Mouse (Mus musculus) adrenal gland, postnatal 14 days (tissue): ENCODE data around the gene Cenpf. TPM values are rescaled to one million over a fixed set of nuclear protein-coding genes. Genes with fewer than 3 reads are reported as not detected.

Source experiments
- DNase-seq: peaks from one replicate; pipeline ENCODE4 v3.0.0; 2021; ENCODE audit warnings: mixed read lengths
- long read RNA-seq, 2 experiments: library from polyadenylated mRNA; stranded (forward); transcript quantifications; one replicate each; pipeline ENCODE4 v2.0.0; 2021
- total RNA-seq: library from RNA; stranded (reverse); gene quantifications from 2 replicates; pipeline ENCODE4 v1.2.3, GENCODE M21; 2021

Cenpf gene
- total RNA-seq: 13.1 and 13.9 TPM in 2 replicates
- long read RNA-seq, experiment 1, partial matches to known transcripts: 1 of 3 reads
- long read RNA-seq, experiment 1, other reads (novel, unspliced or antisense): 2 of 3 reads
- long read RNA-seq, experiment 2, partial matches to known transcripts: 1 of 2 reads
- long read RNA-seq, experiment 2, other reads (novel, unspliced or antisense): 1 of 2 reads

- peak; percentile 99 for DNase-seq
Measured at GRCm38 (mm10) chr1:189687654-189688387, at the start of gene Cenpf. Cenpf (minus strand) TSS chr1:189688086.

DNA sequence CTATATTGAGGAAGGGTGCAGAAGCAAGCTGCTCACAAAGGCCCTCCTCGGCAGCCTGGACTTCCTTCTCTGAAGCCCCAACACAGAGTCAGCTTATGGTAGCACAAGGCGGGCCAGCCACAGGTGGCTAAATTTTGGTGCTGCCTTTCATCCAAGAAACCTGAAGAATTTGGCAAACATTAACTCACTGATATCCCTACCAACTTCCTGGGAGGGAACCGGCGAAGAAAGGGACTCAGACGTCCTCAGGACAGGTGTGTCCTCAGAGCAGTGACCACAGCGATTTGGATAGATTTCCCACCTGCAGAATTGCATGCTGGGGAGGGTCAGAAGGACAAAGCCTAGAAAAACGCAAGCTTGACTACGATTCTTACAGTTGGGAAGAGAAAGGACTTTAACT is 44.3 kb upstream of the Cenpf start:
- DNase-seq: no peak

DNA sequence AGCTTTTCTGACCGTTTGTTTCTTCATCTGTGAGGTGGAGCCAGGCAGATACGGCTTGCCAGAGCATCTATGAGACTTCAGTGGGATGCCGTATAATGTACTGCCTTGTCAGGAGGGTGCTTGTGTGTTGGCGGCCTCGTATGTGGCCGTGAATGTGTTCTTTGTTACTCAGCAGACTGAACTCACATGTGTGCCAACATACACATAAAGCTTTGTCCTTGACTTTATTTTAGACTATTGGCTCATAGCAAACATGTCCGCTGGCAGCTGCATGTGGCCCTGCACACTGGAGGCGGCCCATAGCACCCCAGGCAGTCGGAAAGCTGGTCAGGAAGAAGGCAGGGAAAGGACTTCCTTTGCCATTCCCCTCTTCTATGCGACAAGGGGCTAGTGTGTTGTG is 43.8 kb upstream of the Cenpf start:
- DNase-seq: peak; percentile 36

DNA sequence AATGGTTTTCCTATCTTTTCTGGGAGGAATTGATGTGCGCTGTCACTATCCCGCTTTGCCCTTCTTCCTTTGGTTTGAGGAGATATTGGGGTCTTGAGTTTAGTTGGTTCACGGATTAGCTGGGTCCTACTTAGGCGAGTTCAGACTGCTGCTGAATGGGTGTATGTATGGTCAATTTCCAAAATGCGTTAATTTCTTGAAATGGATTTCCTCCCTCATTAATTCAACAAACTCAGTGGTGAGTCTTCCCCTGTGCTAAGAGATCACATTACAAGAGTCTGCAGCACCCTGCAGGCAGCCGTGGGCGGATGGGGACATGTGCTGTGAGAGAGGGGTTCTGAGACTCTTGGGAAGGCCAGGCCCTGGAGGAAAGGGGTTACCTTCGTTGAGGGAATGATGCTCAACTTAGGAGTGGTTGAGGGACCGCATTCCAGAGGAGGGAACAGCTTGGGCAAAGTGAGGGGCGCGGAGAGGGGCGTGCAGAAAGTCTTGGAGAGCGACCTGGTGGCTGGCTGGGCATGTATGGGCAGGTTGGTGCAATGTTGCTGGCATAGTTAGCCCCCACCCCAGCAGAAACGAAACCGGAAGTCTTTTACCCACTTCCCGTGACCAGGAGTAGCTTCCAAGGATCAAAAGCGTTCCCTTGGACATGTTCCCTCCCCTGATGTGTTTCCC is 41.4 kb upstream of the Cenpf start:
- DNase-seq: no peak

- DNase-seq: no peak
Measured at GRCm38 (mm10) chr1:189728784-189729115, 40.9 kb upstream of the Cenpf start.

DNA sequence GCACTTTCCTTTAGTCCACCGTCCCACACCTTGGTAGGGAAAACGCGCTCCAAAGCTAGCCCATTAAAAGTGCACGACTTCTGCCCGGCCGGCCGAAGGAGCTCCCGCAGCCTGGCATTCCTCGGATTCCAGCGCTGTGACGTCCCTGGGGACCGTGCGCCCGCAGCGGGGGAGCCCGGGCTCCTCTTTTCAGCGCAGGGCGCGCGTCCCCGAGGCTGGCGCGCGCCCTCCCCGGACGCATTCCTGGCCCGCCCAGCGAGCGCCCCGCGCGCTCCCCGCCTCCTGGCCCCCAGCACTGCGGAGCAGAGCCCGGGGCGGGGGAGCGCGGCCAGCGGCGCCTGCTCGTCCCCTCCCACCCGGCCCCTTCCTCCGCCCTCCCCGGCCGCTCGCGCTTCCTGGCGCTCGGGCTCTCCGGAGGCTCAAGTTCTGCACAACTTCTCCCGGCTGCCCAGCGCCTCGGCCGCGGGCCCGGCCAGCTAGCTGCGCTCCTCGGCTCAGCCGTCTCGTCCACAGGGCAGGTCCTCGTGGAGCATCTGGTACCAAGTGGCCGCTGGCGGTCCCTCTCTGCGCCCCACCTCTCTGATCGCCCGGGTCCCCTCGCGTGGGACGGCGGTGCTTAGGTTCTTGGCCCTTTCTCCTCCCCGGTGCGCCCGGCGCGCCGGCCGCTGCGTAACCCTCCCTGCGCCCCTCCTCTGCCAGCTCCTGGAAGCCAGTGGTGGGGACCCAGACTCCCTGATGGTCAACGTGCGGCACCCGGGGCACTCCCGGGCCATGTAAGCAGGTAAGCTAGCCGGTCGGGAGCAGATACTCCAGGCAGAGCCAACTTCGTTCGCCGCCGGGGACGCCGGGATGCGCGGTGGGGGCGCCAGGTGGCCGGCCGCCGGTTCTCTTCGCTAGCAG is 40.2 kb upstream of the Cenpf start, which contains the start of gene Ptpn14:
TSS of gene Ptpn14 (plus strand) at position 385 of the 900 bp plus-strand sequence.
- peak; percentile 93 for DNase-seq

DNA sequence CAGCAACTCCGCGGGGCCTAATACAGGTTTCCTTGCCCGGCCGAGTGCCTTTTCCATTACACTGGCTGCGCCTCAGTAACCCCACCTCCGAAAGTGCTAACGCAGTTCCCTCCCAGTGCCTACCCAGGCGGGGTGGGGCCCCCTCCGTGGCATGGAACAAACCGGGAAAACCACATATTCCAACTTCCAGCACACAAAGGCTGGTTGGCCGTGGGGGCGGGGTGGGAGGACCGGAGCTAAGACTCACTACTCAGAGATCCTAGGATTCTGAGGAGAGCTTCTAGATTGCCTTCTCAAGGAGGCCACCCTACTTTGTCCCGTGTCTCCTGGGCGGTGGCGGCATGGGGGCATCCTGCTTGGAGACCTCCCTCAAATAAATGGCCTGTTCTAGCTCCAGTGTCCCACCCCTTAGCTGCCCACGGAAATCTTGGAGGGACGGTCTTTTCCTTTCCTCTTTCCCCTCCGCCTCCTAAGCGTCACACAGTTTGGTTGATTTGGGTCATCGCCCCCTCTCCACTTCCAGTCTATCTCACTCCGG is 39.5 kb upstream of the Cenpf start:
- peak; percentile 81 for DNase-seq

- no peak for DNase-seq
Measured at GRCm38 (mm10) chr1:189726121-189726520, 38.2 kb upstream of the Cenpf start.

- no peak for DNase-seq
Measured at GRCm38 (mm10) chr1:189718600-189718999, 30.7 kb upstream of the Cenpf start.

- no peak for DNase-seq
Measured at GRCm38 (mm10) chr1:189717546-189717945, 29.7 kb upstream of the Cenpf start.

GRCm38 (mm10) chr1:189715915-189716797 is 28.3 kb upstream of the Cenpf start:
- DNase-seq: peak; percentile 61

DNA sequence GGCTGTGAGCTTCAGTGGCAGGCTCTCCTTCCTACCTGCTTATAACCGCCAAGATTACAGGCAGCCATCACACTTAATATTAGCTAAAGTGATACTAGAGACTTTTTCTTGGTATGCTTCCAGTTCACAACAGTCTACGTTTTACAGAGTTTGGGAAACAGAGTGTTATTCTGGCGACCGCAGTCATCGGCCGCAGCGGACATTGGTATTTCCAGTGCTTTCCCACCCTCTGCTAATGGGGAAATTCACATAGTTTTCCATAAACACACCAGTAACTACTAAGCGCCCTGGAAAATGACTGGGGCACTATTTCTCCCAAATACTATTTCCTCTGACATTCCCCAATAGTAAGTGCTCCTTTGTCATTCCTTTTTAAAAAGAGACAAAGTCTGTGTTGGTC is 21.1 kb upstream of the Cenpf start:
- DNase-seq: no peak

DNA sequence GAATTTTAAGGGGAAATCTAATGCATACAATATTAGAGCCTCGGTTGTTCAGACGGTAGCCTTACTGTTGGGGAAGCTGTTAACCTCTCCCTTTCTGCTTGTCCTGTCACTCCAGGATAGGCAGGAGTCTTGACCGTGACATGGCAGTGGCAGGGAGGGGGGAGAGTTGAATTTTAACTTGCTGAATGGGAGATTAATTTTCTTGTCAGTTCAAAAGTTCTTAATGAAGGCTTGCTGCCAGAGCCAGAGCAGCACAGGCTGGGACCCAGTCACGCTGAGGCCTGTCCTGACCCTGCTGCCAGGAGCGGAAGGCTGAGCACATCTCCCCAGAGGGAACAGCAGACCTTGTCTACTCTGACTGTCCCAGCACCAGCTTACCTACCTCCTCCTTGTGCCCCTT is 19.5 kb upstream of the Cenpf start:
- no peak for DNase-seq

GRCm38 (mm10) chr1:189707014-189707413 is 19.1 kb upstream of the Cenpf start:
- no peak for DNase-seq

GRCm38 (mm10) chr1:189706040-189706645 is 18.3 kb upstream of the Cenpf start:
- no peak for DNase-seq

GRCm38 (mm10) chr1:189703591-189703990 is 15.7 kb upstream of the Cenpf start:
- no peak for DNase-seq

GRCm38 (mm10) chr1:189703156-189703555 is 15.3 kb upstream of the Cenpf start:
- DNase-seq: no peak

DNA sequence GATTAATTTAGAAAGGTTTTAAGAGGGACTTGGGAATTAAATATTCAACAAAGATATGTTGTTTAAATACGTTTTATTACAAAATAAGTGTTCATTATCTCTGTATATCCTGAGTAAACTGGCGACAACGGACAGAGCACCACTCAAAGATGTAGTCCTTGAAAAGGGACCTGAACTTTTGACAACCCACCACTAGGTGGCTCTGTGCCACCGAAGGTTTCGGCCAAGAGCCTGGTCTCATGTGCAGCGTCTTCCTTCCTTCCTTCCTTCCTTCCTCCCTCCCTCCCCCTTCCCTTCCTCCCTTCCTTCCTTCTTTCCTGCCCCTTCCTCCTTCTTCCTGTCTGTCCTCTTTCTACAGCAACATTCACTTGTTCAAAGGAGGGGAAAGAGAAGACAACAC is 13.1 kb upstream of the Cenpf start:
- peak; percentile 82 for DNase-seq

GRCm38 (mm10) chr1:189700186-189700585 is 12.3 kb upstream of the Cenpf start:
- no peak for DNase-seq

- DNase-seq: no peak
Measured at GRCm38 (mm10) chr1:189698416-189698815, 10.5 kb upstream of the Cenpf start.

- DNase-seq: no peak
Measured at GRCm38 (mm10) chr1:189695321-189695720, 7.4 kb upstream of the Cenpf start.
